Comparison of ENCODE assay signal across 11 mouse cellular contexts in genomic region chr2:163280636-163281322, GRCm38 (mm10).
"Had no signal": no experiment of that assay in that cellular context is flagged by ENCODE, and none has a peak within 500 bp of the region (broad histone marks: within the 10 kb centered on the region; RNA-seq: fewer than 3 reads in every experiment).

No protein-coding gene starts in this region.

- H3K4me2 ChIP-seq: kidney, embryonic 15.5 days; midbrain, embryonic 13.5 days had no signal

- DNase-seq: kidney, adult 2 months; kidney, postnatal 14 days; lung, adult 2 months; lung, postnatal 36 days; right cerebral cortex, adult 18-20 months; right cerebral cortex, postnatal 25 days; thymus, postnatal 14 days had no signal

- H3K9ac ChIP-seq: kidney, embryonic 15.5 days; midbrain, embryonic 13.5 days had no signal

- H3K4me3 ChIP-seq: kidney, embryonic 15.5 days; left cerebral cortex, adult 2 months; midbrain, embryonic 13.5 days had no signal

- H3K9me3 ChIP-seq: kidney, embryonic 15.5 days; midbrain, embryonic 13.5 days had no signal

- ATAC-seq: lung, postnatal 0 days; midbrain, embryonic 13.5 days had no signal

- H3K27me3 ChIP-seq: midbrain, embryonic 13.5 days had no signal

- H3K27ac ChIP-seq: kidney, embryonic 15.5 days; left cerebral cortex, adult 2 months; midbrain, embryonic 13.5 days had no signal

- H3K36me3 ChIP-seq: kidney, embryonic 15.5 days had no signal
